Mouse (Mus musculus) cerebellum, adult 2 months (tissue): ENCODE results near the gene Sipa1.

Experiments used
- CTCF ChIP-seq: fragments of 200-500 bp; IDR thresholded peaks from 2 replicates; pipeline ENCODE4 v1.5.1; 2011; ENCODE audit warnings: low read depth, mild to moderate bottlenecking, control low read depth, low read length, moderate library complexity, borderline replicate concordance; ENCODE audit not compliant: insufficient read depth
- POLR2A ChIP-seq: fragments of 200-500 bp; IDR thresholded peaks from 2 replicates; pipeline ENCODE4 v1.6.1; 2011; ENCODE audit warnings: low read length, control low read depth, borderline replicate concordance; ENCODE audit not compliant: insufficient read depth

GRCm38 (mm10) chr19:5607705-5608410 lies 55.6 kb downstream of the Sipa1 start:
- TF ChIP-seq CTCF (no peak), POLR2A (no peak)
